Mouse (Mus musculus) small intestine, adult 2 months (tissue): ENCODE measurements around the gene Col1a1.

ENCODE experiments used
- CTCF ChIP-seq: fragments of 200-500 bp; IDR thresholded peaks from 2 replicates; pipeline ENCODE4 v1.5.1; 2012; ENCODE audit warnings: low read depth, mild to moderate bottlenecking, control low read depth, inconsistent platforms, low read length, moderate library complexity, mixed read lengths; ENCODE audit not compliant: insufficient replicate concordance, insufficient read length; ENCODE audit errors: extremely low read depth
- POLR2A ChIP-seq: fragments of 200-500 bp; IDR thresholded peaks from 2 replicates; pipeline ENCODE4 v1.6.1; 2012; ENCODE audit warnings: low read depth, mild to moderate bottlenecking, control low read depth, inconsistent platforms, low read length, moderate library complexity

DNA sequence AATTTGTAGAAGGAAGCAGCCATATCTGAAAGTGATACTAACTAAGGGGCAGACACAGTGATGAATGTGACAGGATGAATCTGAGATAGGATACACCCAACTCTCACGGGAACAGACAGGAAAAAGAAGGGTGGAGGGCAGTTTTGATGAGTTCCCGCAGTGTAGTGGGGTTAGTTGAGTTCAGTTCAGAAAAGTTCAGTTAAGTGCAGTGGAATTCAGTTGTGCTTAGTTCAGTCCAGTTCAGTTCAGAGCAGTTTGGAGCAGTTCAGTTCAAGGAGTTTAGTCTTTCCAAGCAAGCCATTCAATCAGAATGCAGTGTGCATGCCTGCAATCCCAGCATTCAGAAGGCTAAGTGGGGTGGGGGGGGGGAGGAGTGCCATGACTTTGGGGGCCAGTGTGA lies 34.8 kb upstream of the Col1a1 start:
- no peak for TF ChIP-seq POLR2A
- TF ChIP-seq CTCF = no peak
